ENCODE assay signal across 9 mouse cellular contexts in genomic region chr19:18672498-18672897, GRCm38 (mm10). TPM values are rescaled to one million over a fixed set of nuclear protein-coding genes. Genes with fewer than 3 reads are reported as not detected.
DNase-seq lines count a peak whose midpoint lies in the region; ATAC-seq and TF ChIP-seq lines count a peak whose summit lies in the region.
"Had no signal": no experiment of that assay in that cellular context is flagged by ENCODE, and none has a peak within 500 bp of the region (broad histone marks: within the 10 kb centered on the region; RNA-seq: fewer than 3 reads in every experiment).

No protein-coding gene starts in this region.

- peaks cover 12% of the 10 kb centered on the region for H3K4me1 ChIP-seq in lung, embryonic 14.5 days (ENCODE audit: insufficient read depth)
- peaks cover 27% of the 10 kb centered on the region for H3K4me1 ChIP-seq in forebrain, embryonic 10.5 days
- H3K4me1 ChIP-seq in limb, embryonic 12.5 days (replicated peaks): peaks cover 19% of the 10 kb centered on the region
- peaks cover 23% of the 10 kb centered on the region for H3K4me1 ChIP-seq in stomach, embryonic 14.5 days (ENCODE audit: control insufficient read depth, insufficient read depth, low read length)

- H3K9me3 ChIP-seq in lung, embryonic 14.5 days (ENCODE audit: low read depth, low read length): no peaks in the 10 kb centered on the region
- no peaks in the 10 kb centered on the region for H3K9me3 ChIP-seq in forebrain, embryonic 10.5 days
- H3K9me3 ChIP-seq in limb, embryonic 12.5 days: no peaks in the 10 kb centered on the region
- no peaks in the 10 kb centered on the region for H3K9me3 ChIP-seq in stomach, embryonic 14.5 days (ENCODE audit: control insufficient read depth, low read depth, low read length)

- H3K27ac ChIP-seq in lung, embryonic 14.5 days (ENCODE audit: low read depth): no peak overlapping the region
- no peak overlapping the region for H3K27ac ChIP-seq in forebrain, embryonic 10.5 days
- H3K27ac ChIP-seq in limb, embryonic 12.5 days: no peak overlapping the region
- no peak overlapping the region for H3K27ac ChIP-seq in stomach, embryonic 14.5 days (ENCODE audit: low read length)

- H3K27me3 ChIP-seq in lung, embryonic 14.5 days (ENCODE audit: insufficient read depth, low read length): no peaks in the 10 kb centered on the region
- H3K27me3 ChIP-seq in forebrain, embryonic 10.5 days (ENCODE audit: poor library complexity, severe bottlenecking): no peaks in the 10 kb centered on the region
- no peaks in the 10 kb centered on the region for H3K27me3 ChIP-seq in limb, embryonic 12.5 days
- H3K27me3 ChIP-seq in stomach, embryonic 14.5 days (ENCODE audit: control insufficient read depth, insufficient read depth, low read length): no peaks in the 10 kb centered on the region

- peak overlapping the region; percentile 69 for H3K4me2 ChIP-seq in lung, embryonic 14.5 days
- H3K4me2 ChIP-seq in limb, embryonic 12.5 days: peak overlapping the region; percentile 75
- H3K4me2 ChIP-seq in stomach, embryonic 14.5 days (replicated peaks; ENCODE audit: low read depth, low read length): peak overlapping the region; percentile 68

- H3K4me3 ChIP-seq in lung, embryonic 14.5 days (ENCODE audit: low read depth, low read length): peak overlapping the region; percentile 76
- H3K4me3 ChIP-seq in forebrain, embryonic 10.5 days: peak overlapping the region; percentile 84
- H3K4me3 ChIP-seq in limb, embryonic 12.5 days (replicated peaks): peak overlapping the region; percentile 80
- peak overlapping the region; percentile 64 for H3K4me3 ChIP-seq in stomach, embryonic 14.5 days (ENCODE audit: low read depth, low read length)

- H3K36me3 ChIP-seq in lung, embryonic 14.5 days (ENCODE audit: insufficient read depth): no peaks in the 10 kb centered on the region
- no peaks in the 10 kb centered on the region for H3K36me3 ChIP-seq in forebrain, embryonic 10.5 days (replicated peaks)
- no peaks in the 10 kb centered on the region for H3K36me3 ChIP-seq in limb, embryonic 12.5 days
- H3K36me3 ChIP-seq in stomach, embryonic 14.5 days (ENCODE audit: control insufficient read depth, insufficient read depth, low read length): no peaks in the 10 kb centered on the region

- H3K9ac ChIP-seq in lung, embryonic 14.5 days: no peak overlapping the region
- no peak overlapping the region for H3K9ac ChIP-seq in limb, embryonic 12.5 days (replicated peaks)
- no peak overlapping the region for H3K9ac ChIP-seq in stomach, embryonic 14.5 days (replicated peaks; ENCODE audit: low read depth, low read length)

- WGBS in lung, embryonic 14.5 days: 44% methylated on average over 3 of the region's 3 CpGs
- 73% methylated on average over 3 of the region's 3 CpGs for WGBS in forebrain, embryonic 10.5 days
- WGBS in limb, embryonic 12.5 days: 68% methylated on average over 3 of the region's 3 CpGs
- 54% methylated on average over 3 of the region's 3 CpGs for WGBS in stomach, embryonic 14.5 days

- TF ChIP-seq CTCF in lung, embryonic 14.5 days (IDR thresholded peaks at IDR 0.05; ENCODE audit: low read depth): no peak

- no peak for ATAC-seq in lung, embryonic 14.5 days (ENCODE audit: insufficient read depth)
- no peak for ATAC-seq in limb, embryonic 12.5 days (ENCODE audit: insufficient number of reproducible peaks, insufficient read depth, low FRiP score, low TSS enrichment, low read depth)
- ATAC-seq in stomach, embryonic 14.5 days (ENCODE audit: insufficient number of reproducible peaks, insufficient read depth, low FRiP score, low read depth): no peak

- no peak for DNase-seq in lung, embryonic 14.5 days
- DNase-seq in lung, adult 18-20 months: no peak
- no peak for DNase-seq in forebrain, embryonic 10.5 days (ENCODE audit: extremely low spot score, low spot score)
- no peak for DNase-seq in urinary bladder, postnatal 36 days (ENCODE audit: low spot score in 2 of 2)
- no peak for DNase-seq in layer of hippocampus, adult 9-10 months (ENCODE audit: low spot score)
- DNase-seq: adrenal gland, adult 2 months; embryo, embryonic 11 days had no signal

RNA-seq across cellular contexts. Expression of gene Carnmt1, which starts 1.9 kb away (rescaled TPM):
- 37.8 and 44.0 TPM in 2 replicates for polyA plus RNA-seq in lung, embryonic 14.5 days (2014; fragmentation: Nextera tagmentation; extraction: Ambion mirVana)
- 25.6 and 28.0 TPM in 2 replicates for polyA plus RNA-seq in forebrain, embryonic 10.5 days (2016; fragmentation: Nextera tagmentation; extraction: Ambion mirVana)
- 34.9 and 38.1 TPM in 2 replicates for polyA plus RNA-seq in limb, embryonic 12.5 days (2016; fragmentation: Nextera tagmentation; extraction: Ambion mirVana)
- 31.0 and 33.4 TPM in 2 replicates for polyA plus RNA-seq in stomach, embryonic 14.5 days (2014; fragmentation: Nextera tagmentation; extraction: Ambion mirVana)

RNA-seq across cellular contexts. Expression of gene D030056L22Rik, which starts 40.5 kb away (rescaled TPM):
- 42.4 and 43.4 TPM in 2 replicates for polyA plus RNA-seq in lung, embryonic 14.5 days (2014; fragmentation: Nextera tagmentation; extraction: Ambion mirVana)
- 43.8 and 45.1 TPM in 2 replicates for polyA plus RNA-seq in forebrain, embryonic 10.5 days (2016; fragmentation: Nextera tagmentation; extraction: Ambion mirVana)
- polyA plus RNA-seq in limb, embryonic 12.5 days (2016; fragmentation: Nextera tagmentation; extraction: Ambion mirVana): 39.6 and 39.7 TPM in 2 replicates
- 30.9 and 31.1 TPM in 2 replicates for polyA plus RNA-seq in stomach, embryonic 14.5 days (2014; fragmentation: Nextera tagmentation; extraction: Ambion mirVana)

RNA-seq across cellular contexts. Expression of gene Nmrk1, which starts 40.7 kb away (rescaled TPM):
- polyA plus RNA-seq in lung, embryonic 14.5 days (2014; fragmentation: Nextera tagmentation; extraction: Ambion mirVana): 8.1 and 8.4 TPM in 2 replicates
- polyA plus RNA-seq in forebrain, embryonic 10.5 days (2016; fragmentation: Nextera tagmentation; extraction: Ambion mirVana): 6.2 and 6.4 TPM in 2 replicates
- 11.2 and 11.8 TPM in 2 replicates for polyA plus RNA-seq in limb, embryonic 12.5 days (2016; fragmentation: Nextera tagmentation; extraction: Ambion mirVana)
- 13.9 and 14.8 TPM in 2 replicates for polyA plus RNA-seq in stomach, embryonic 14.5 days (2014; fragmentation: Nextera tagmentation; extraction: Ambion mirVana)

RNA-seq across cellular contexts. Expression of gene Ostf1, which starts 40.9 kb away (rescaled TPM):
- 72.9 and 75.1 TPM in 2 replicates for polyA plus RNA-seq in lung, embryonic 14.5 days (2014; fragmentation: Nextera tagmentation; extraction: Ambion mirVana)
- polyA plus RNA-seq in forebrain, embryonic 10.5 days (2016; fragmentation: Nextera tagmentation; extraction: Ambion mirVana): 36.7 and 39.7 TPM in 2 replicates
- 36.2 and 38.9 TPM in 2 replicates for polyA plus RNA-seq in limb, embryonic 12.5 days (2016; fragmentation: Nextera tagmentation; extraction: Ambion mirVana)
- 70.4 and 71.3 TPM in 2 replicates for polyA plus RNA-seq in stomach, embryonic 14.5 days (2014; fragmentation: Nextera tagmentation; extraction: Ambion mirVana)
